16 mouse cellular contexts compared by ENCODE assay signal in the genomic region with DNA sequence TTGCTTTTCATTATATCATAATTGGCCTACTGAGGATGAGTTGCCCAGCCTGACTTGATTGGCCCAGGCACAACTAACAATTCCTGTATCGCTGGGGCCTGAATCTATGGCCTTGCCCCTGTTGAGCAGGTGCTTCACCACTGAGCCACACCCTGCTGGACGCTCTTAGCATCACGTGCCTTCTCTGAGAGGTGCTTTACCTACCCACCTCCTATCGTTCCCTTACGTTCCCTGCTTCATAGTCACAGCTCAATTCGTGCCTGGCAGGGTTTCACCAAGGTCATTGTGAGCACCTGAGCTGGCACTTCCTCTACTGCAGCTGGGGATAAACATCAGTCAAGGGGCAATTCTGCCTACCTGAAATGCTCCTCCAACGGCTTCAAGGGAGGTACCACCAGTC.
DNase-seq lines count a peak whose midpoint lies in the region; ATAC-seq lines count a peak whose summit lies in the region.
"Had no signal": no experiment of that assay in that cellular context is flagged by ENCODE, and none has a peak within 500 bp of the region (broad histone marks: within the 10 kb centered on the region; RNA-seq: fewer than 3 reads in every experiment).

No protein-coding gene starts in this region.

- peaks cover 16% of the 10 kb centered on the region for H3K9me3 ChIP-seq in megakaryocyte, embryonic 14.5 days
- no peaks in the 10 kb centered on the region for H3K9me3 ChIP-seq in lung, embryonic 16.5 days (ENCODE audit: control insufficient read depth, low read length)
- H3K9me3 ChIP-seq in liver, embryonic 11.5 days (ENCODE audit: control insufficient read depth, low read length), result no peaks in the 10 kb centered on the region
- H3K9me3 ChIP-seq: embryonic facial prominence, embryonic 12.5 days; forebrain, embryonic 15.5 days; heart, embryonic 12.5 days; hindbrain, embryonic 15.5 days had no signal

- peak; percentile 39 for DNase-seq in lung, postnatal 25 days (ENCODE audit: low spot score)
- DNase-seq in left cerebral cortex, adult 8-10 months (ENCODE audit: low spot score in 2 of 2), result no peak
- DNase-seq in liver, embryonic 11.5 days (ENCODE audit: low spot score), result no peak
- DNase-seq: adrenal gland, postnatal 10 days; cerebellum, adult 11-12 months; cerebellum, adult 9-10 months; cerebellum, postnatal 25 days; gastrocnemius, postnatal 14 days; heart, postnatal 36 days had no signal

- H3K4me2 ChIP-seq in lung, embryonic 16.5 days (ENCODE audit: low read depth, low read length), result no peak overlapping the region
- H3K4me2 ChIP-seq in liver, embryonic 11.5 days, result no peak overlapping the region
- H3K4me2 ChIP-seq: embryonic facial prominence, embryonic 12.5 days; forebrain, embryonic 15.5 days; heart, embryonic 12.5 days; hindbrain, embryonic 15.5 days had no signal

- peaks cover 20% of the 10 kb centered on the region for H3K27me3 ChIP-seq in megakaryocyte, embryonic 14.5 days (replicated peaks)
- no peaks in the 10 kb centered on the region for H3K27me3 ChIP-seq in lung, embryonic 16.5 days (ENCODE audit: control insufficient read depth, insufficient read depth, low read depth, low read length)
- H3K27me3 ChIP-seq in liver, embryonic 11.5 days (replicated peaks; ENCODE audit: control insufficient read depth, insufficient read depth, low read length), result no peaks in the 10 kb centered on the region
- H3K27me3 ChIP-seq: embryonic facial prominence, embryonic 12.5 days; forebrain, embryonic 15.5 days; heart, embryonic 12.5 days; hindbrain, embryonic 15.5 days had no signal

- H3K4me3 ChIP-seq in megakaryocyte, embryonic 14.5 days (replicated peaks), result peak overlapping the region; percentile 40
- H3K4me3 ChIP-seq in lung, embryonic 16.5 days (ENCODE audit: low read length), result no peak overlapping the region
- H3K4me3 ChIP-seq in liver, embryonic 11.5 days (ENCODE audit: low read depth, low read length), result no peak overlapping the region
- H3K4me3 ChIP-seq: embryonic facial prominence, embryonic 12.5 days; forebrain, embryonic 15.5 days; heart, embryonic 12.5 days; hindbrain, embryonic 15.5 days had no signal

- peaks cover 12% of the 10 kb centered on the region for H3K4me1 ChIP-seq in megakaryocyte, embryonic 14.5 days
- 0 out of 2 replicates have a peak, but pooled peaks cover 3% of the 10 kb centered on the region for H3K4me1 ChIP-seq in lung, embryonic 16.5 days (replicated peaks; ENCODE audit: control insufficient read depth, insufficient read depth, low read length)
- no peaks in the 10 kb centered on the region for H3K4me1 ChIP-seq in liver, embryonic 11.5 days (replicated peaks; ENCODE audit: control insufficient read depth, insufficient read depth, low read length)
- H3K4me1 ChIP-seq: embryonic facial prominence, embryonic 12.5 days; forebrain, embryonic 15.5 days; hindbrain, embryonic 15.5 days had no signal

- ATAC-seq in megakaryocyte, adult 5-6 weeks (ENCODE audit: poor library complexity, severe bottlenecking), result no peak
- peak; percentile 38; the same call in 1 of the 2 replicates for ATAC-seq in lung, embryonic 16.5 days (ENCODE audit: low read depth)
- no peak for ATAC-seq in liver, embryonic 11.5 days (replicated peaks; ENCODE audit: low FRiP score)
- ATAC-seq: forebrain, embryonic 15.5 days had no signal

- no peak overlapping the region for H3K9ac ChIP-seq in lung, embryonic 16.5 days (ENCODE audit: low read length)
- no peak overlapping the region for H3K9ac ChIP-seq in liver, embryonic 11.5 days (ENCODE audit: low read depth, low read length)
- H3K9ac ChIP-seq: embryonic facial prominence, embryonic 12.5 days; forebrain, embryonic 15.5 days; heart, embryonic 12.5 days; hindbrain, embryonic 15.5 days had no signal

- no peaks in the 10 kb centered on the region for H3K36me3 ChIP-seq in megakaryocyte, embryonic 14.5 days (replicated peaks; ENCODE audit: low read length)
- H3K36me3 ChIP-seq in lung, embryonic 16.5 days (ENCODE audit: control insufficient read depth, insufficient read depth, low read length), result no peaks in the 10 kb centered on the region
- H3K36me3 ChIP-seq in liver, embryonic 11.5 days (ENCODE audit: control insufficient read depth, insufficient read depth, low read length), result no peaks in the 10 kb centered on the region
- H3K36me3 ChIP-seq: embryonic facial prominence, embryonic 12.5 days; forebrain, embryonic 15.5 days; heart, embryonic 12.5 days; hindbrain, embryonic 15.5 days had no signal

- WGBS in lung, embryonic 16.5 days, result 74% methylated on average over 7 of the region's 7 CpGs
- 68% methylated on average over 7 of the region's 7 CpGs for WGBS in liver, embryonic 11.5 days

- H3K27ac ChIP-seq in lung, embryonic 16.5 days (ENCODE audit: low read length), result no peak overlapping the region
- no peak overlapping the region for H3K27ac ChIP-seq in liver, embryonic 11.5 days (ENCODE audit: low read depth, low read length)
- H3K27ac ChIP-seq: embryonic facial prominence, embryonic 12.5 days; forebrain, embryonic 15.5 days; hindbrain, embryonic 15.5 days had no signal
